Mouse (Mus musculus): ENCODE measurements at regions not wholly inside any gene's neighbourhood (a gene's known extent, or its start where the extent isn't known, plus 50 kb on each side); places are given as distances from the start of the nearest gene placed in this dataset.

DNA sequence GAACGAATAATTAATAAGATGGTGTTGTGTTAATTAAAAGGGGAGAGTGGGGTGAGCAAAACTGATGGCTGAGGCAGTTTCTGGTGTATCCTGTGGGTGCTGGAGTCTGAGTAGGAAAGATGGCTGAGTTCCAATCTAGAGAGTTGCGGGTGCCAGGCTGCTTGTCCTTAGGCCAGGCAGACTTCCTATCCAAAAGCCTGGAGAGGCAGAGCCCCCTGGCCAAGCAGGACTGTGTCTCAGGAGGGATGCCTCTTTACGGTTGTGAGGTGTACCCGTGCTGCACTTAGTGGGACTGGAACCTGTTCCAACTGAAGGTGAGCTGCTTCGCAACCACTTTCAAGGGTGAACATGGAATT lies 836.3 kb upstream of the Lrrc6 start:
- TF ChIP-seq MAX (IDR thresholded peaks at IDR 0.05; ENCODE audit: low read length) (no peak), PAX5 (IDR thresholded peaks at IDR 0.05; ENCODE audit: low read length) (no peak), CTCF (conservative IDR thresholded peaks at IDR 0.05 in 1 of 2, IDR thresholded peaks at IDR 0.05 in 1 of 2; ENCODE audit: low read depth in 2 of 2, low read length in 2 of 2) (no peak), RAD21 (IDR thresholded peaks at IDR 0.05; ENCODE audit: low read depth, low read length) (no peak), CHD2 (IDR thresholded peaks at IDR 0.05; ENCODE audit: low read length) (no peak), POLR2A (IDR thresholded peaks at IDR 0.05; ENCODE audit: low read depth, low read length) (no peak), ZNF384 (IDR thresholded peaks at IDR 0.05; ENCODE audit: low read depth, low read length) (no peak), EP300 (IDR thresholded peaks at IDR 0.05; ENCODE audit: low read length) (no peak)

Data from CH12.LX (cell line).